Mouse (Mus musculus): ENCODE data around the gene Hip1r. TPM values are rescaled to one million over a fixed set of nuclear protein-coding genes. Genes with fewer than 3 reads are reported as not detected.

Gene Hip1r
- polyA plus RNA-seq (2015; fragmentation: Nextera tagmentation; extraction: Ambion mirVana) = 8.6 and 8.8 TPM in 2 replicates

- Histone ChIP-seq H3K27me3 (peaks cover 35% of the 10 kb centered on the region), H3K4me2 (replicated peaks) (peak within 1 kb of the TSS; percentile 89), H3K27ac (no peak within 1 kb of the TSS), H3K4me3 (peak within 1 kb of the TSS; percentile 74), H3K36me3 (no peaks in the 10 kb centered on the region), H3K9me3 (no peaks in the 10 kb centered on the region), H3K9ac (peak within 1 kb of the TSS; percentile 80), H3K4me1 (peaks cover 21% of the 10 kb centered on the region)
- peak; percentile 79 for ATAC-seq (ENCODE audit: low FRiP score, low read depth)
- under 1% methylated on average over 94 of the region's 106 CpGs for WGBS
Measured at GRCm38 (mm10) chr5:123973299-123974178, at the start of gene Hip1r. Gene Hip1r (plus strand): TSS chr5:123973628.

GRCm38 (mm10) chr5:123927118-123927517 lies 46.3 kb upstream of the Hip1r start, which contains the start of gene Gm43518:
Gene Gm43518 (plus strand): TSS chr5:123927418.
- H3K4me3 ChIP-seq = no peak within 1 kb of the TSS
- no peak within 1 kb of the TSS for H3K4me2 ChIP-seq (replicated peaks)
- H3K27ac ChIP-seq = no peak within 1 kb of the TSS
- H3K9ac ChIP-seq = no peak within 1 kb of the TSS
- H3K36me3 ChIP-seq = peaks cover 73% of the 10 kb centered on the region
- H3K27me3 ChIP-seq = no peaks in the 10 kb centered on the region
- ATAC-seq (ENCODE audit: low FRiP score, low read depth) = no peak
- H3K4me1 ChIP-seq = peaks cover 4% of the 10 kb centered on the region
- WGBS = 94% methylated on average over 9 of the region's 9 CpGs
- no peaks in the 10 kb centered on the region for H3K9me3 ChIP-seq

GRCm38 (mm10) chr5:123930508-123930989 lies 42.9 kb upstream of the Hip1r start, which contains the start of gene Ccdc62:
Gene Ccdc62 (plus strand): TSS chr5:123930679.
- under 1% methylated on average over 56 of the region's 56 CpGs for WGBS

GRCm38 (mm10) chr5:123931131-123931530 lies 42.3 kb upstream of the Hip1r start:
- no peak for ATAC-seq (ENCODE audit: low FRiP score, low read depth)
- H3K27me3 ChIP-seq = no peaks in the 10 kb centered on the region
- no peaks in the 10 kb centered on the region for H3K9me3 ChIP-seq
- H3K4me1 ChIP-seq = peaks cover 4% of the 10 kb centered on the region
- peaks cover 33% of the 10 kb centered on the region for H3K36me3 ChIP-seq
- H3K4me3 ChIP-seq = peak overlapping the region; percentile 71
- 51% methylated on average over 13 of the region's 13 CpGs for WGBS
- peak overlapping the region; percentile 70 for H3K4me2 ChIP-seq (replicated peaks)
- H3K27ac ChIP-seq = peak overlapping the region; percentile 80; the same call in 1 of the 2 replicates
- H3K9ac ChIP-seq = peak overlapping the region; percentile 91

More at GRCm38 (mm10) chr5:123930508-123930989, 42.9 kb upstream of the Hip1r start, which contains the start of gene Ccdc62:
- Histone ChIP-seq H3K9me3 (no peaks in the 10 kb centered on the region), H3K27me3 (no peaks in the 10 kb centered on the region), H3K4me1 (peaks cover 4% of the 10 kb centered on the region), H3K9ac (peak within 1 kb of the TSS; percentile 91), H3K4me2 (replicated peaks) (peak within 1 kb of the TSS; percentile 70), H3K4me3 (peak within 1 kb of the TSS; percentile 71), H3K27ac (peak within 1 kb of the TSS; percentile 85), H3K36me3 (peaks cover 39% of the 10 kb centered on the region)
- peak; percentile 98 for ATAC-seq (ENCODE audit: low FRiP score, low read depth)

GRCm38 (mm10) chr5:123932927-123933326 lies 40.5 kb upstream of the Hip1r start:
- Histone ChIP-seq H3K4me1 (peaks cover 4% of the 10 kb centered on the region), H3K9me3 (no peaks in the 10 kb centered on the region), H3K4me2 (replicated peaks) (no peak overlapping the region), H3K36me3 (peaks cover 15% of the 10 kb centered on the region), H3K4me3 (no peak overlapping the region), H3K27me3 (no peaks in the 10 kb centered on the region), H3K9ac (no peak overlapping the region), H3K27ac (no peak overlapping the region)
- no peak for ATAC-seq (ENCODE audit: low FRiP score, low read depth)

GRCm38 (mm10) chr5:123933556-123933955 lies 39.9 kb upstream of the Hip1r start:
- no peak overlapping the region for H3K27ac ChIP-seq
- 85% methylated on average over 12 of the region's 12 CpGs for WGBS
- H3K4me2 ChIP-seq (replicated peaks) = no peak overlapping the region
- H3K4me1 ChIP-seq = peaks cover 4% of the 10 kb centered on the region
- H3K9ac ChIP-seq = no peak overlapping the region
- H3K9me3 ChIP-seq = no peaks in the 10 kb centered on the region
- no peaks in the 10 kb centered on the region for H3K27me3 ChIP-seq
- peaks cover 11% of the 10 kb centered on the region for H3K36me3 ChIP-seq
- no peak overlapping the region for H3K4me3 ChIP-seq
- ATAC-seq (ENCODE audit: low FRiP score, low read depth) = no peak

- Histone ChIP-seq H3K27ac (no peak overlapping the region), H3K9ac (peak overlapping the region; percentile 15; the same call in 1 of the 2 replicates), H3K4me1 (peaks cover 4% of the 10 kb centered on the region), H3K27me3 (no peaks in the 10 kb centered on the region), H3K4me3 (no peak overlapping the region), H3K9me3 (no peaks in the 10 kb centered on the region), H3K4me2 (replicated peaks) (no peak overlapping the region), H3K36me3 (peaks cover 7% of the 10 kb centered on the region)
- no peak for ATAC-seq (ENCODE audit: low FRiP score, low read depth)
- 34% methylated on average over 18 of the region's 18 CpGs for WGBS
Measured at GRCm38 (mm10) chr5:123933957-123934591, 39.4 kb upstream of the Hip1r start.

GRCm38 (mm10) chr5:123935931-123936330 lies 37.5 kb upstream of the Hip1r start:
- H3K9ac ChIP-seq = no peak overlapping the region
- H3K27me3 ChIP-seq = no peaks in the 10 kb centered on the region
- H3K36me3 ChIP-seq = no peaks in the 10 kb centered on the region
- no peak overlapping the region for H3K27ac ChIP-seq
- H3K4me1 ChIP-seq = peaks cover 4% of the 10 kb centered on the region
- ATAC-seq (ENCODE audit: low FRiP score, low read depth) = no peak
- H3K9me3 ChIP-seq = no peaks in the 10 kb centered on the region
- no peak overlapping the region for H3K4me3 ChIP-seq
- 90% methylated on average over 5 of the region's 5 CpGs for WGBS
- H3K4me2 ChIP-seq (replicated peaks) = no peak overlapping the region

GRCm38 (mm10) chr5:123938479-123938878 lies 34.9 kb upstream of the Hip1r start:
- Histone ChIP-seq H3K27ac (no peak overlapping the region), H3K4me2 (replicated peaks) (no peak overlapping the region), H3K36me3 (no peaks in the 10 kb centered on the region), H3K4me1 (no peaks in the 10 kb centered on the region), H3K27me3 (no peaks in the 10 kb centered on the region), H3K9me3 (no peaks in the 10 kb centered on the region), H3K4me3 (no peak overlapping the region), H3K9ac (no peak overlapping the region)
- WGBS = 86% methylated on average over 5 of the region's 5 CpGs
- no peak for ATAC-seq (ENCODE audit: low FRiP score, low read depth)

- no peaks in the 10 kb centered on the region for H3K27me3 ChIP-seq
Measured at GRCm38 (mm10) chr5:123946546-123946945, 26.9 kb upstream of the Hip1r start.

GRCm38 (mm10) chr5:123947041-123947761 lies 26.2 kb upstream of the Hip1r start:
- Histone ChIP-seq H3K27me3 (no peaks in the 10 kb centered on the region), H3K9ac (no peak overlapping the region), H3K9me3 (no peaks in the 10 kb centered on the region), H3K4me1 (no peaks in the 10 kb centered on the region), H3K4me3 (no peak overlapping the region), H3K4me2 (replicated peaks) (no peak overlapping the region), H3K27ac (no peak overlapping the region), H3K36me3 (no peaks in the 10 kb centered on the region)
- no peak for ATAC-seq (ENCODE audit: low FRiP score, low read depth)
- WGBS = 57% methylated on average over 7 of the region's 7 CpGs

More at GRCm38 (mm10) chr5:123946546-123946945, 26.9 kb upstream of the Hip1r start:
- WGBS = 69% methylated on average over 4 of the region's 4 CpGs
- H3K9me3 ChIP-seq = no peaks in the 10 kb centered on the region
- no peaks in the 10 kb centered on the region for H3K36me3 ChIP-seq
- H3K9ac ChIP-seq = no peak overlapping the region
- no peaks in the 10 kb centered on the region for H3K4me1 ChIP-seq
- no peak overlapping the region for H3K4me2 ChIP-seq (replicated peaks)
- ATAC-seq (ENCODE audit: low FRiP score, low read depth) = no peak
- no peak overlapping the region for H3K4me3 ChIP-seq
- H3K27ac ChIP-seq = no peak overlapping the region

All from limb, embryonic 13.5 days (tissue).